Mouse (Mus musculus) neural tube, embryonic 15.5 days (tissue): ENCODE results near the gene Pfkfb1. TPM values are rescaled to one million over a fixed set of nuclear protein-coding genes. Genes with fewer than 3 reads are reported as not detected.

ENCODE experiments used
- microRNA-seq: library from miRNA; unstranded; fragments of <30 nt; microRNA quantifications from one replicate; pipeline ENCODE4, GENCODE M21; 2017
- polyA plus RNA-seq: library from polyadenylated mRNA; unstranded; fragments of >200 nt; fragmentation: Nextera tagmentation; extraction: Ambion mirVana; gene quantifications from 2 replicates; pipeline ENCODE4 v1.2.1, GENCODE M21; 2015

Gene Pfkfb1
- polyA plus RNA-seq, 1 experiment from 2014 or later: 4.5 TPM

Small RNAs within 50 kb of the gene (microRNA-seq; reads per million reads assigned to microRNA genes)
- gene Mir3620: not detected

Other genes with a start within 250 kb of the Pfkfb1 start
- 73.2 and 81.4 TPM in 2 replicates for gene Tmem29, start 129.1 kb upstream of the Pfkfb1 start, polyA plus RNA-seq
- 37.6 and 48.9 TPM in 2 replicates for gene Alas2, start 40.9 kb upstream of the Pfkfb1 start, polyA plus RNA-seq
- 16.1 and 17.2 TPM in 2 replicates for gene Apex2, start 1.6 kb downstream of the Pfkfb1 start, polyA plus RNA-seq
- gene Tro, start 69.4 kb downstream of the Pfkfb1 start, polyA plus RNA-seq: 67.5 and 79.1 TPM in 2 replicates
- 522 and 556 TPM in 2 replicates for gene Maged2, start 226.1 kb downstream of the Pfkfb1 start, polyA plus RNA-seq